Mouse (Mus musculus) myocyte (in vitro differentiated cells): ENCODE data around the gene Elmo3.

Experiments used
- CEBPB ChIP-seq: IDR thresholded peaks from 2 replicates; pipeline ENCODE4 v1.6.1; 2011; ENCODE audit warnings: mild to moderate bottlenecking, moderate library complexity; ENCODE audit not compliant: poor library complexity, insufficient read depth, severe bottlenecking
- E2F4 ChIP-seq: IDR thresholded peaks from one replicate; pipeline ENCODE4 v1.6.1; 2011; ENCODE audit warnings: mild to moderate bottlenecking, control low read depth, moderate library complexity; ENCODE audit not compliant: insufficient read depth
- MAX ChIP-seq: IDR thresholded peaks from one replicate; pipeline ENCODE4 v1.6.1; 2011; ENCODE audit warnings: low read depth, mild to moderate bottlenecking, control low read depth
- POLR2A ChIP-seq: IDR thresholded peaks from one replicate; pipeline ENCODE4 v1.6.1; 2011; ENCODE audit warnings: low read depth, mild to moderate bottlenecking, control low read depth, moderate library complexity; ENCODE audit not compliant: insufficient read length
- REST ChIP-seq: IDR thresholded peaks from one replicate; pipeline ENCODE4 v1.6.1; 2011; ENCODE audit warnings: mild to moderate bottlenecking, control low read depth, moderate library complexity; ENCODE audit not compliant: insufficient read depth, insufficient read length
- TCF12 ChIP-seq: IDR thresholded peaks from one replicate; pipeline ENCODE4 v1.6.1; 2011; ENCODE audit warnings: mild to moderate bottlenecking, control low read depth; ENCODE audit not compliant: poor library complexity, insufficient read depth, severe bottlenecking
- TCF3 ChIP-seq: IDR thresholded peaks from one replicate; pipeline ENCODE4 v1.6.1; 2011; ENCODE audit warnings: low read depth, control low read depth; ENCODE audit not compliant: insufficient read length
- USF1 ChIP-seq: IDR thresholded peaks from one replicate; pipeline ENCODE4 v1.6.1; 2011; ENCODE audit warnings: low read depth, mild to moderate bottlenecking, control low read depth, moderate library complexity

DNA sequence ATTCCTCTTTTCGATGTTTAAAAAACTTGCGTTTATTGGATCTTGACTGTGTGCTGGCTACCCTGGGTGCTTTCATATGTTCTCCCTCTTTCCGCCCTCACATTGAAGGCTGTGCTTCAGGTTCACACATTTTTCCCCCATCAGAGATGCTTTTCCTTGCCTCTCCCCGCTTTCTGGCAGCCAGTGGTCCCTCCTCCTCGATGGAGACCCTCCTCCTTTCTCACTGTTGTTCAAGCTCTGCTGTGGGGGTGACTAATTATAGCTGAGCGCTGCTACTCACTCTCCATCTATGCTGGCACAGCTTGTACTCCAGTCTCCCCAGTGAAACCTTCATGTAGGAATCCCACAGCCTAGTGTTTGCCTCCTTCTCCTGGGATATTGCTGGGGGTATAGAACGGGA is 44.8 kb downstream of the Elmo3 start:
- TF ChIP-seq POLR2A (no peak), TCF12 (no peak), E2F4 (no peak), USF1 (no peak), MAX (no peak), CEBPB (no peak), REST (no peak), TCF3 (no peak)
